Mouse (Mus musculus): Measurements from ENCODE around the gene Nrp2.

The Nrp2 gene

GRCm38 (mm10) chr1:62704889-62705516 lies 1.9 kb downstream of the Nrp2 start:
- DNase-seq (ENCODE audit: low read depth), result no peak

GRCm38 (mm10) chr1:62705517-62705981 lies 2.5 kb downstream of the Nrp2 start:
- DNase-seq (ENCODE audit: low read depth), result no peak

- no peak for DNase-seq (ENCODE audit: low read depth)
Observed at GRCm38 (mm10) chr1:62706085-62707021, 3.3 kb downstream of the Nrp2 start.

- no peak for DNase-seq (ENCODE audit: low read depth)
Observed at GRCm38 (mm10) chr1:62707101-62707912, 4.2 kb downstream of the Nrp2 start.

GRCm38 (mm10) chr1:62707913-62708860 lies 5.1 kb downstream of the Nrp2 start:
- DNase-seq (ENCODE audit: low read depth), result no peak

GRCm38 (mm10) chr1:62709770-62710335 lies 6.8 kb downstream of the Nrp2 start:
- no peak for DNase-seq (ENCODE audit: low read depth)

GRCm38 (mm10) chr1:62713021-62713676 lies 10.1 kb downstream of the Nrp2 start:
- DNase-seq (ENCODE audit: low read depth), result no peak

GRCm38 (mm10) chr1:62715004-62715403 lies 11.9 kb downstream of the Nrp2 start:
- DNase-seq (ENCODE audit: low read depth), result no peak

GRCm38 (mm10) chr1:62715692-62716091 lies 12.6 kb downstream of the Nrp2 start:
- DNase-seq (ENCODE audit: low read depth), result no peak

GRCm38 (mm10) chr1:62716836-62717478 lies 13.9 kb downstream of the Nrp2 start:
- DNase-seq (ENCODE audit: low read depth), result no peak

- no peak for DNase-seq (ENCODE audit: low read depth)
Observed at GRCm38 (mm10) chr1:62717552-62718236, 14.6 kb downstream of the Nrp2 start.

- DNase-seq (ENCODE audit: low read depth), result no peak
Observed at GRCm38 (mm10) chr1:62718237-62718571, 15.1 kb downstream of the Nrp2 start.

- no peak for DNase-seq (ENCODE audit: low read depth)
Observed at GRCm38 (mm10) chr1:62718750-62719149, 15.7 kb downstream of the Nrp2 start.

GRCm38 (mm10) chr1:62719770-62720169 lies 16.7 kb downstream of the Nrp2 start:
- DNase-seq (ENCODE audit: low read depth), result no peak

GRCm38 (mm10) chr1:62720176-62720575 lies 17.1 kb downstream of the Nrp2 start:
- DNase-seq (ENCODE audit: low read depth), result no peak

- no peak for DNase-seq (ENCODE audit: low read depth)
Observed at GRCm38 (mm10) chr1:62720727-62721705, 17.9 kb downstream of the Nrp2 start.

- DNase-seq (ENCODE audit: low read depth), result no peak
Observed at GRCm38 (mm10) chr1:62721706-62722187, 18.7 kb downstream of the Nrp2 start.

- peak; percentile 44 for DNase-seq (ENCODE audit: low read depth)
Observed at GRCm38 (mm10) chr1:62722526-62722925, 19.4 kb downstream of the Nrp2 start.
